Mouse (Mus musculus) neural tube, embryonic 12.5 days (tissue): ENCODE data around the gene Atcay. TPM values are rescaled to one million over a fixed set of nuclear protein-coding genes. Genes with fewer than 3 reads are reported as not detected.

Experiments used
- ATAC-seq: fragments of 200-750 bp; cut with Nextera tagmentation; 2 replicates; pipeline ENCODE4 v1.8.0; 2017; ENCODE audit warnings: low read depth, mild to moderate bottlenecking, moderate TSS enrichment, moderate library complexity; ENCODE audit not compliant: low FRiP score
- H3K27ac ChIP-seq: fragments of 300-500 bp; sonication (generic); 2 replicates; pipeline ENCODE4 v1.5.1; 2016
- H3K27me3 ChIP-seq: fragments of 300-500 bp; sonication (generic); replicated peaks from 2 replicates; pipeline ENCODE4 v1.6.1; 2016; ENCODE audit warnings: mild to moderate bottlenecking
- H3K36me3 ChIP-seq: fragments of 300-500 bp; sonication (generic); 2 replicates; pipeline ENCODE4 v1.6.1; 2016; ENCODE audit warnings: mild to moderate bottlenecking
- H3K4me1 ChIP-seq: fragments of 300-500 bp; sonication (generic); 2 replicates; pipeline ENCODE4 v1.6.1; 2016
- H3K4me2 ChIP-seq: fragments of 300-500 bp; sonication (generic); replicated peaks from 2 replicates; pipeline ENCODE4 v1.6.1; 2016; ENCODE audit warnings: mild to moderate bottlenecking
- H3K4me3 ChIP-seq: fragments of 300-500 bp; sonication (generic); 2 replicates; pipeline ENCODE4 v1.5.1; 2016
- H3K9ac ChIP-seq: fragments of 300-500 bp; sonication (generic); 2 replicates; pipeline ENCODE4 v1.6.1; 2016; ENCODE audit warnings: mild to moderate bottlenecking
- H3K9me3 ChIP-seq: fragments of 300-500 bp; sonication (generic); 2 replicates; pipeline ENCODE4 v1.6.1; 2016; ENCODE audit warnings: mild to moderate bottlenecking
- WGBS: fragments of 180-500 bp; shearing (Covaris S2); methylation state at CpG from one replicate; pipeline ENCODE4 v1.1.7; 2016; 5-methylcytosine and 5-hydroxymethylcytosine counted together
- polyA plus RNA-seq: library from polyadenylated mRNA; unstranded; fragments of >200 nt; fragmentation: Nextera tagmentation; extraction: Ambion mirVana; gene quantifications from 2 replicates; pipeline ENCODE4 v1.2.1, GENCODE M21; 2016

Gene Atcay
- polyA plus RNA-seq: 34.0 and 43.6 TPM in 2 replicates

DNA sequence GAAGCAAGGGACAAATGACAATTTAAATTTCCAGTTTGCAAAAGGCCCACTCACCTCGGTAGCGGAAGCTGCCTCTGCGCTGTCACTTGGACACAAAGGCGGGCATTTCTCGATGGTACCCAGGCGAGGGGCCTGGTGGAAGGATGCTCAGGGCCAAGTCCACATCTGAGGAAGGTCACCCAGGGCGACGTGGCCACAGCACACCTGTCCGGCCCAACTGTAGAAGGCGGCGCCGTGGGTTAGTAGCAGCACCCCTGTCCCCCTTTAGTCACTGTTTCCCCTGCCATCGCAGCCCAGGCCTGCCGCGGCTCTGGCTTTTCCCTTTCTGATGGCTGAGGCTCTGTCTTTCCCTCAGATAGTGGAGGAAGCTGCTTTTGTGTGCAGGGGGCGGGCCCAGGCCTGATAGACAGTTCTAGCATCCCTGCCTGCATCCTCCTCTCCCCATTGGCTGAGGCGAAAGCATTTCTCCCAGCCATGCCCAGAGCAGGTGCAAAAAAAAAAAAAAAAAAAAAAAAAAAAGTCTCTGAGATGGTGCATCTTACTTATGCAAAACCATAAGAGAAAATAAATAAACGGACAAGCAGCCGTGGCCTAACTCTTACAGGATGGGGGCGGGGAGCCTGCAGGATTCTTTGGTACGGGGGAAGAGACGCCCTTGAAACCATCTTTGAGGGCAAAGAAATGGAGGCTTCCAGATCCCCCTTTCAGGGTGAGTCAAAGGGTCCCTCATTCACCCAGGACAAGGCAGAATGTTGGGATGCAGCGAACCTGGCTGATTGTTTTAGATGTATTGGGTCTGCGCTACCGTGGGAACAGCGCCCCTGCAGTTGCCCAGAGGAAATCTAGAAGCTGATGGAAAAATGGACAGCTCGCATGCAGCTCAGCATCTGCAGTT is at the start of gene Atcay:
Gene Atcay (minus strand): TSS at position 396 of the 895 bp plus-strand sequence.
- H3K4me3 ChIP-seq: peak within 1 kb of the TSS; percentile 55
- peaks cover 30% of the 10 kb centered on the region for H3K4me1 ChIP-seq
- H3K9ac ChIP-seq: peak within 1 kb of the TSS; percentile 75
- no peaks in the 10 kb centered on the region for H3K36me3 ChIP-seq
- H3K27me3 ChIP-seq: peaks cover 10% of the 10 kb centered on the region; the same call in 1 of the 2 replicates
- H3K4me2 ChIP-seq: peak within 1 kb of the TSS; percentile 66
- WGBS: 6% methylated on average over 27 of the region's 27 CpGs
- H3K27ac ChIP-seq: peak within 1 kb of the TSS; percentile 28; the same call in 1 of the 2 replicates
- peak; percentile 87 for ATAC-seq
- H3K9me3 ChIP-seq: no peaks in the 10 kb centered on the region

DNA sequence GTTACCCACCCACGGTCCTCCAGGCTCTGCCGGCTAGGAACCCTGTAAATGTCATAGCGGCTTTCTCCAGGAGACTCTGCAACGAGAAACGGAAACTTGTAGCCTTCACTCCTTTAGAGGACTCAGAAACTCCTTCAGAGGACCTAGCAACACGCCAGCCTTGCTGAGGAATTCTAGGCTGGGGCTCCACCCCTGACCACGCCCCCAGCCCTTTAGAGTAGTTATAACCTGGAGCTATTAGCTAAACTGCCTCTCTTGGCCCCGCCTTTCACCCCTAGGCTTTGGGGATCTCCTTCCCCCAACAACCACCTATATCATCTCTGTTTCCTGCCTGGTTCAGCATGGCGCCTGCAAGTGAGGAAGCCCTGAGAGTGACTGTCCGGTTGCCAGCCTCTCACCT is 48.9 kb upstream of the Atcay start:
- H3K27ac ChIP-seq: no peak overlapping the region
- peaks cover 7% of the 10 kb centered on the region for H3K4me1 ChIP-seq
- no peaks in the 10 kb centered on the region for H3K36me3 ChIP-seq
- 25% methylated on average over 10 of the region's 10 CpGs for WGBS
- H3K4me2 ChIP-seq: no peak overlapping the region
- peaks cover 30% of the 10 kb centered on the region for H3K27me3 ChIP-seq
- no peak for ATAC-seq
- H3K9me3 ChIP-seq: no peaks in the 10 kb centered on the region
- H3K4me3 ChIP-seq: no peak overlapping the region
- no peak overlapping the region for H3K9ac ChIP-seq

DNA sequence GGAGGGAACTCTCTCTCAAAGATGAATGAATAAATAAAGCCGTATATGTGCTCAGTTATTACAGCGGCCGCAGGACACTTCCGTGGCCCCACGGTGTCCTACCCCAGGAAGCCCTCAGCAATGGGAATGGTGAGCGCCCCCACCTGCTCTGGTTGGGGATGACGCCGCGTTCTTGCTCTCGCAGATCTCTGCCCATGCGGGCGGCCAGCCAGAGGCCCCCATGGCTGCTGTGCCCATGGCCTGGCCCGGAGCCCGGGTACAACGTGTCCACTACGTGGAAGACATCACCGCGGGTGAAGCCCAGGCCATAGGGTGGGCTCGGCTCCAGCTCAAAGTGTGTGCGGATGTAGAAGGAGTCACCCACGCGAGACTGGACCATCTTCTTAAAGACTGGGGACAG is 47.0 kb upstream of the Atcay start:
- Histone ChIP-seq H3K9ac (no peak overlapping the region), H3K27ac (no peak overlapping the region), H3K27me3 (peaks cover 12% of the 10 kb centered on the region), H3K4me3 (no peak overlapping the region), H3K4me2 (no peak overlapping the region), H3K36me3 (peaks cover 13% of the 10 kb centered on the region), H3K9me3 (no peaks in the 10 kb centered on the region), H3K4me1 (peaks cover 7% of the 10 kb centered on the region)
- no peak for ATAC-seq
- 80% methylated on average over 22 of the region's 22 CpGs for WGBS

DNA sequence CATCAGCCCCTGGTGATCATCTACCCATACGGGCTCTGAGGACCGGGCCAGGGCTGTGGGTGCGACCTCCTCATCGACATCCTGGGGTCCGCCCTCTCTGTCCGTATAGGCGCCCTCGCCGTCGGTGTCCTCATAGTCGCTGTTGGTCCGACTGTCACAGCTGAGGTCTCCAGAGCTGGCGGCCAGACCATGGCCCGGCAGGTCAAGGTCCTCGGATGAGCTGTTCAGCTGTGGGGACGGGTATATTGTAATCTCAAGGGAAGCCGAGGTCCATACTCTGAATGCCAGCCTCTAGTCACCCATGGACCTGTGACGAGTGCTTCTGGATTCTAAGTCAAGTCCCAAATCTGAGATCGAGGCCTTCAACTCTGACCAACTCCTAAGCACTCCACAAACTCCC is 43.2 kb upstream of the Atcay start:
- WGBS: 95% methylated on average over 19 of the region's 19 CpGs
- no peak overlapping the region for H3K9ac ChIP-seq
- ATAC-seq: no peak
- H3K4me3 ChIP-seq: no peak overlapping the region
- peaks cover 33% of the 10 kb centered on the region for H3K36me3 ChIP-seq
- no peak overlapping the region for H3K4me2 ChIP-seq
- peaks cover 4% of the 10 kb centered on the region for H3K4me1 ChIP-seq
- no peaks in the 10 kb centered on the region; the same call in 1 of the 2 replicates for H3K27me3 ChIP-seq
- no peak overlapping the region for H3K27ac ChIP-seq
- no peaks in the 10 kb centered on the region for H3K9me3 ChIP-seq

DNA sequence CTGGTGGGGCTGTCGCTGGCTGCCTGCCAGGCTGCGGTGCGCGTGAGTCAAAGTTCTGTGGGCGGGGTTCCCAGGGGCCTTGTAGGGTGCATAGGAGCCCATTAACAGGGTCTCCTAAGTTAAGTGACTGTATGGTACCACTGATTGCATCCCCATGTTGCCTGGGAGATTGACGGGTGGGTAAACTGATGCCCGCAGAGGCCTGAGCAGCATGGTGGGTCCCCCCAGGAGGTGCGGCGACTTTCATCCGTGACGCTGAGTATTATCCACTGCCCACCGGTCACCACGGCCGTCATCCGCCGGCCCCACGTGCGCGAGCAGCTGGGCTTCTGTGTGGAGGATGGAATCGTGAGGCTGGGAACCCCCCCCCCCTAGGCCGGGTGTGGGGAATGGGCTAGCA is 41.7 kb upstream of the Atcay start:
- H3K9me3 ChIP-seq: no peaks in the 10 kb centered on the region
- no peak overlapping the region for H3K4me2 ChIP-seq
- 93% methylated on average over 21 of the region's 21 CpGs for WGBS
- no peak overlapping the region for H3K4me3 ChIP-seq
- peaks cover 33% of the 10 kb centered on the region for H3K36me3 ChIP-seq
- no peak overlapping the region for H3K9ac ChIP-seq
- no peaks in the 10 kb centered on the region for H3K27me3 ChIP-seq
- H3K27ac ChIP-seq: no peak overlapping the region
- ATAC-seq: no peak
- peaks cover 12% of the 10 kb centered on the region for H3K4me1 ChIP-seq

DNA sequence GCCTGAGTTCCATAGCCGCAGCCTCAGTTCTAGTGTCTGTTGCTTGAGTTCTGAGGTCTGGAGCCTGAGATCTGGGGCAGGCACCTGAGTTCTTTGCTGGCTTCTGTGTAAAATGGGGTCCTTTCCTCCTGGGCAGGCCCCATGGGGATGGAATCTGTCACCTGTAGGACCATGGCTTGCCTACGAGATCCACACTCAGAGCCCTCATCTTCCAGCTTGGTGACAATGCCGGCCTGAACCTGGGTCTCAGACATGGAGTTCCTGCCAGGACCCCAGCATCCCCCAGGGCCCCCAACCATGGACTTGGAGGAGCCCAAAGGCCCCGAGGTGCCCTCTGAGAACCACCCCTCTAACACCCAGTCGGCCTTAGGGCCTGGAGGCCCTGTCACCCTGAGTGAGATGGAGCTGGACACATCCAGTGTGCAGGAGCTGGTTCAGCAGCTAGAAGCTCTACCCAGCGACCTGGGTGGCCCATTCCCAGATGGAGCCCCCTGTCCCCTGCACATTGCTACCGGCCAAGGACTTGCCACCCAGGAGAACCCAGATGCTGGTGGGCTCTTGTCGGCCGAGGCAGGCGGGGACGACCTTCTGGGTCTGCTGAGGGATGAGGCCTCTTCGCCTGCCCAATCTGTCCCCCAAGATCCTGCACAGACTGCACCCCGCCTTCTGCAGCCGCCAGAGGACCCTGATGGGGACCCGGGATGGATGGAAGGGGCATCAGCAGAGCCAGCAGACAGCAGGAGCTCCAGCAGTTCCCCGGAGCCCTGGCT is 38.2 kb upstream of the Atcay start:
- Histone ChIP-seq H3K9me3 (no peaks in the 10 kb centered on the region), H3K4me2 (peak overlapping the region; percentile 85), H3K27ac (no peak overlapping the region), H3K36me3 (peaks cover 49% of the 10 kb centered on the region), H3K9ac (peak overlapping the region; percentile 77), H3K27me3 (no peaks in the 10 kb centered on the region), H3K4me3 (peak overlapping the region; percentile 54), H3K4me1 (peaks cover 17% of the 10 kb centered on the region)
- ATAC-seq: no peak
- 83% methylated on average over 16 of the region's 16 CpGs for WGBS

DNA sequence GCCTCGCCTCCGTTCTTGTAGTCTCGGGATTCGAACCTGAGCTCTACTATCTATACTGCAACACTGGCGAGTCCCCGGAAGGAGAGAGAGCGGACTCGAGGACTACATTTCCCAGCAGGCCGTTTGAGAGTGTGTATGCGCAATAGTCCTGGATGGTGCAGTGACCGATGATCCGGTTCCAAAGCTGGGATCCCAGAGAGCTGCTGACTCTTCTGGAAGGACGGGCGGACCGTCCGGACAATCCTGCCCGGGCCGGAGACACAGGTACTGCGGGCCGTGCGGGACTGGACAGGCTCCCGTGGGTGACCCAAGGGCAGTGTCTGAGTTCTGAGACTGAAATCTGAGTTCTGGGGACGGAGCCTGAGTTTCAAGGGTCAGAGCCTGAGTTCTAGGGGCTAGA is 37.4 kb upstream of the Atcay start:
- peak; percentile 56; the same call in 1 of the 2 replicates for ATAC-seq
- Histone ChIP-seq H3K27me3 (no peaks in the 10 kb centered on the region), H3K27ac (no peak overlapping the region), H3K9me3 (no peaks in the 10 kb centered on the region), H3K4me3 (peak overlapping the region; percentile 54), H3K4me2 (peak overlapping the region; percentile 85), H3K4me1 (peaks cover 17% of the 10 kb centered on the region), H3K9ac (peak overlapping the region; percentile 77), H3K36me3 (peaks cover 49% of the 10 kb centered on the region)
- 4% methylated on average over 23 of the region's 23 CpGs for WGBS

DNA sequence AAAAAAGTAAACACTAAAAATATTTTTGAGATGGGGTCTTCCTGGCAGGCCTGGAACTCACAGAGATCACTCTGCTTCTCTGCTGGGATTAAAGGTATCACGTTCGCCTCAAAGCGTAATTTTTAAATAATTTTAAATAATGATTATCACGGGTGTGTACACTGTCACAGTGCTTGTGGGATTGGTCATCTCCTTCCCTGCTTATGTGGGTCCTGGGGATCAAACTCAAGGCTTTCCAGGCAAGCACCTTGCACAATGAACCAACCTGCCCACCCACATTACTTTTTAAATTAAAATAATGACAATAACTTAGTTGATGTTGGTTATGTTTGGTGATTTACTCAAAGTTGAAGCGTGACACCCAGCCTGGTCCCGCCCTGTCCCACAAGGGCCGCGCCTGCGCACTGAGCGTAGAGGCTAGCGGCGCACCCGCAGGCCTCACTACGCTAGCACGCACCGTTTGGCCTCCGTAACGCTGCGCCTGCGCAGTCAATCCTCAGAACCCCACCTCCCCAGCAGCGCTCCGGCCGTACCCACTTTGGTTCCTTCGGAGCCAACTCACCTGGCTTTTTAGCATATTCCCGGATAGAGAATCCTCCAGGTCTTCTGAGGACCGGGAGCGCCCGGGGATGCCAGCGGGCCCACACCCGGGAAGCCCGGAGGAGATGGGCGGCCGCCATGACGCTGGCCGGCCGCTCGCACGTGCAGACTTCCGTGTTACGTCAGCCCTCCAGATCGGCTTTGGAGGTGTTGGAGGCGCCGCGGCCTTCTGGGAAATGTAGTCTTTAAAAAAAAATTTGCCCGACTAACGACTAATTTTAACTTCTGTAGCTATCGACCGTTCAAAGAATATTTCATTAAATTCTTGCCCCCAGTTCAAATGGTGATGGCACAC is 35.8 kb upstream of the Atcay start, which contains the start of the genes Mrpl54 and Apba3:
Gene Mrpl54 (minus strand): TSS at position 724 of the 895 bp plus-strand sequence.
Gene Apba3 (plus strand): TSS at position 750 of the 895 bp plus-strand sequence.
- H3K4me2 ChIP-seq: peak within 1 kb of the TSS; percentile 85
- ATAC-seq: peak; percentile 92
- H3K4me3 ChIP-seq: peak within 1 kb of the TSS; percentile 62
- peaks cover 17% of the 10 kb centered on the region for H3K4me1 ChIP-seq
- under 1% methylated on average over 48 of the region's 48 CpGs for WGBS
- H3K9me3 ChIP-seq: no peaks in the 10 kb centered on the region
- no peak within 1 kb of the TSS for H3K27ac ChIP-seq
- peaks cover 48% of the 10 kb centered on the region for H3K36me3 ChIP-seq
- H3K27me3 ChIP-seq: no peaks in the 10 kb centered on the region
- peak within 1 kb of the TSS; percentile 66; the same call in 1 of the 2 replicates for H3K9ac ChIP-seq

DNA sequence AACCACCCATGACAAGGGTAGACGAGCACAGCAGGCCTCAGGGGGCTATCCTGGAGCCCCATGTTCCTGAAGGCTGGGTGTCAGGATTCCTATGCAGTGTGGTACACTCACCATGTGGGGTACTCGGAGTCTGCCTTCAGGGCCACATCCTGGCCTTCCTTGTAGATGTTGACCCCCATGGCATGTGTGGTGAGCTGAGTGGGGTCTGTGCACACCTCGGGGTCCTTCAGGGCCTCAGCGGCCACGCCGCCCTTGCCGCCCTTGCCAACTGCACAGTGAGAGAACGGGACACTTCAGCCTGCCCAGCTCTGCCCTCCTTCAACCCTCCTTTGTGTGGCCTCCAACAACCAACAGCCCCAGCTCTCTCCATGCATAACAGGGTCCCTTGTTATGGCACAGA is 34.9 kb upstream of the Atcay start:
- Histone ChIP-seq H3K4me2 (peak overlapping the region; percentile 66), H3K4me3 (no peak overlapping the region), H3K27me3 (no peaks in the 10 kb centered on the region), H3K36me3 (peaks cover 41% of the 10 kb centered on the region), H3K27ac (no peak overlapping the region), H3K9ac (peak overlapping the region; percentile 42), H3K4me1 (peaks cover 17% of the 10 kb centered on the region), H3K9me3 (0 out of 2 replicates have a peak, but pooled peaks cover 3% of the 10 kb centered on the region)
- ATAC-seq: no peak
- WGBS: 96% methylated on average over 8 of the region's 8 CpGs

DNA sequence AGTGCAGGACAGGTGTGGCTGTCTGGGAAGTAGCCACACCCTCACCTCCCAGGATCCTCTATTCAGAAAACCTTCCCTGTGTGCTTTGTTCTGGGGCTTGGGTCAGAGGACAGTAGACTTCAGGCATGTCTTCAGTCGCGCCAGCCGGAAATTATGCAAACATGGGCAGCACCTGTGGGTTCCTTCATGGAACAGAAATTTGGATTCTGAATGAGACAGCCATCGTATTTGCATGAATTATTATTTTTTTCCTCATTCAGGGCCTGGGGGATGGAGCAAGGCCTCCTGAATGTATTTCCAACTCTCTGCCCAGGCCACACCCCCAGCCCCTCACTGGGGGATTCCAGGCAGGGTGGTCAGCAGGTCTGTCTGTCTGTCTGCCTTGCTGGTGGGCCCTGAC is 30.4 kb upstream of the Atcay start:
- Histone ChIP-seq H3K4me3 (no peak overlapping the region), H3K9ac (no peak overlapping the region), H3K9me3 (0 out of 2 replicates have a peak, but pooled peaks cover 5% of the 10 kb centered on the region), H3K27me3 (peaks cover 41% of the 10 kb centered on the region), H3K4me2 (no peak overlapping the region), H3K4me1 (peaks cover 27% of the 10 kb centered on the region), H3K36me3 (peaks cover 41% of the 10 kb centered on the region), H3K27ac (no peak overlapping the region)
- WGBS: 90% methylated on average over 4 of the region's 4 CpGs
- no peak for ATAC-seq

DNA sequence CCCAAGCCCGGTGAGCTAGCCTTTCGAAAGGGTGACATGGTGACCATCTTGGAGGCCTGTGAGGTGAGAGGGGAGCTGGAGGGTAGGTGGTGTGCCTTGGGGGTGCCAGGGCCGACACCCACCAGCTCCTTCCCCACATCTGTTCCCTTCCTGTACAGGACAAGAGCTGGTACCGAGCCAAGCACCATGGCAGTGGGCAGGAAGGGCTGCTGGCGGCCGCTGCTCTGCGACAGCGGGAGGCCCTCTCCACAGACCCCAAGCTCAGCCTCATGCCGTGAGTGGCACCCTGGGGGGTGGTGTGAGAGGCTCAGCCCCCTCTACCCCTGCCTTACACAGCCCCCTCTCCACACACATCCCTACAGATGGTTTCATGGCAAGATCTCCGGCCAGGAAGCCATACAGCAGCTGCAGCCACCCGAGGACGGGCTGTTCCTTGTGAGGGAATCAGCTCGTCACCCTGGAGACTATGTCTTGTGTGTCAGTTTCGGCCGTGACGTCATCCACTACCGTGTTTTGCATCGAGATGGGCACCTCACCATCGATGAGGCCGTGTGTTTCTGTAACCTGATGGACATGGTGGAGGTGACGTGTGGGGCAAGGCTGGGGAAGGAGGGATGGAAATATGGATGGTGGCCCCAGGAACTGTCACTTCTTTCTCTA is 28.7 kb upstream of the Atcay start:
- 41% methylated on average over 21 of the region's 21 CpGs for WGBS
- Histone ChIP-seq H3K9ac (no peak overlapping the region), H3K4me1 (peaks cover 23% of the 10 kb centered on the region), H3K36me3 (peaks cover 29% of the 10 kb centered on the region), H3K4me3 (no peak overlapping the region), H3K27me3 (peaks cover 48% of the 10 kb centered on the region), H3K27ac (no peak overlapping the region), H3K9me3 (0 out of 2 replicates have a peak, but pooled peaks cover 5% of the 10 kb centered on the region), H3K4me2 (peak overlapping the region; percentile 12)
- 0 out of 2 replicates have a peak, but pooled peaks have one; percentile 18 for ATAC-seq
